Mouse (Mus musculus): ENCODE measurements around the gene Tent4b.
"Not testable (repeated sequence)": the region's sequence is repeated elsewhere in the genome, so short reads cannot be mapped to it uniquely, and the experiment has no call there.

Gene Tent4b

DNA sequence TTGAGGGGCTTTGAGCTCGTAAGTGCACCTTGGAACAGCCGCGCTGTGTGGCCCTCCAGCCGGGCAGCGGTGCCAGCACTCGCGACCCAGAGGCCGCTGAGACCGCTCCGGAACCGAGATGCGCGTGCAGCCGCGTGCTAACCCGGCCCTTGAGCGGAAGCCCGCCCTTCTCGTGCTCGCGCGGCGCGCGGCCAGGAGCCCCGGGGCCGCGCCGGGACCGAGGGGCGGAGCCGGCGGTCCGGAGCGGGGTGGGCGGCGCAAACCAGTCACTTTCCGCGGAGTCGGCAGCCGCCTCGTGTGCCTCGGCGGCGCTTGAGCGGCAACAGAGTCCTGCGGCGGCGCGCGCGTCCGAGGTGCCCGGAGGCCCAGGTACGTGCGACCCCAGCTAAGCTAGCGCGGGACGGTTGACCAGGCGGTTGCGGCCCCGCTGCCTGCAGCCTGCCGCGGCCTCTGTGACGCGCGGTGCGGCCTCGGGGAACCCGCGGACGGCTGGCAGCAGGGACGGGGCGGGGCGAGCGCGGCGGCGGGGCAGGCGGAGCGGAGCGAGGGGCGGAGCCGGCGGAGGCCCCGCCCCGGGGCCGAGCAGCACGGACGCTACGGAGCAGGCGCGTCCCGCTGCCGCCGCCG lies at the start of gene Tent4b:
Gene Tent4b, plus strand, starts transcription at position 269 of the 627 bp plus-strand sequence.
- in situ Hi-C loops (cut with MseI, MboI): no loop called here

- in situ Hi-C loops (cut with MseI, MboI): no loop called here
Measured at GRCm38 (mm10) chr8:88150910-88151371, 48.1 kb upstream of the Tent4b start.

- in situ Hi-C loops (cut with MseI, MboI): no loop called here
Measured at GRCm38 (mm10) chr8:88160237-88160995, 38.6 kb upstream of the Tent4b start.

- in situ Hi-C loops (cut with MseI, MboI): no loop called here
Measured at GRCm38 (mm10) chr8:88161439-88161838, 37.6 kb upstream of the Tent4b start.

DNA sequence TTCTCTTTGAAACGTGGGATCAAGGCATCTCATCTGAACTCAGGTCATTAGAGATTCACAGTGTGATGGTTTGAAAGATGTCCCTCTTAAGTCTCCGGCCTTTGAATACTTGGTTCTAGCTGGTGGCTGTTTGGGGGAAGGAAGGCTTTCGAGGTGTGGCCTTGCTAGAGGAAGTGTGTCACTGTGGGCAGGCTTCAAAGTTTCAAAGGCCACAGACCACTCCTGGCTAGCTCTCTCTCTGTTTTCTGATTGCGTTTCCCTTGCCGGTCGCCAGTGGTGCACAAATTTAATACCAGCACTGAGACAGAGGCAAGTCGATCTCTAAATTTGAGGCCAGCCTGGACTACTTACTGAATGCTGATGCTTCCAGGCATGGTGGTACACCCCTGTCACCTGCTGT lies 23.7 kb upstream of the Tent4b start:
- in situ Hi-C loops (cut with MseI, MboI): no loop called here

GRCm38 (mm10) chr8:88177291-88177690 lies 21.7 kb upstream of the Tent4b start:
- in situ Hi-C loops (cut with MseI, MboI): no loop called here

DNA sequence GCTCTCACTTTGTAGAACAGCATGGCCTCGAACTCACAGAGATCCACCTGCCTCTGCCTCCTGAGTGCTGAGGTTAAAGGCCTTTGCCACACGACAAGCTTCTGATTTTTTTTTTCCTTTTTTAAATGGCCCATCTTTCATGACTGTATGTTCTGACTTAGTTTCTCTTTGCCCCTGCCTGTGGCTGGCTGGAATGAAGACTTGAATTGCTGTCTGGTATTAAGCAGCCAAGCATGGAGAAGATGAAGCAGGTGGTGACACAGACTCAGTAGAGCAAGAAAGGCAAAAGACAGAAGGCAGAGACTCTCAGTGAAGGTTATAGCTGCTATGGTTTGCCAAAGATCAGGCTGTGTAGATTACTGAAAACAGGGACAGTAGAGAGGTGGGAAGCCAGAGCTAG lies 15.9 kb upstream of the Tent4b start:
- in situ Hi-C loops (cut with MseI, MboI): no loop called here

- in situ Hi-C loops (cut with MseI, MboI): no loop called here
Measured at GRCm38 (mm10) chr8:88184914-88185313, 14.1 kb upstream of the Tent4b start.

DNA sequence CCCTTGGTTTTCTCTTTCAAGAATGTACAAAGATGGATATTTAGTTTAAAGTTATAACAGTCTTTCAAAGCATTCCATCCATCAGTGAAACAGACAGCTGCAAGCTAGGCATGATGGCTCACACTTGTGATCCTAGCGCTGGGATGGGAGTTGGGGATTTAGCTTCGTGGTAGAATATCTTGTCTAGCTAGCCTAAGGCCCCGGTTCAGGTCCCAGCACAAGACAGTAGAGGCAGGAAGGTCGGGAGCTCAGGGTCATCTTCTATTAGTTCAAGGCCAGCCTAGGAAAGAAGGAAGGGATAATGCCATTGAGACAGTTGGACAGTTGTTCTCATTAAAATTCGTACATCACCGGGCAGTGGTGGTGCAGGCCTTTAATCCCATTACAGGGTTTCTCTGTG lies 13.3 kb upstream of the Tent4b start:
- in situ Hi-C loops (cut with MseI, MboI): no loop called here

- in situ Hi-C loops (cut with MseI, MboI): no loop called here
Measured at GRCm38 (mm10) chr8:88197328-88197727, 1.7 kb upstream of the Tent4b start.

DNA sequence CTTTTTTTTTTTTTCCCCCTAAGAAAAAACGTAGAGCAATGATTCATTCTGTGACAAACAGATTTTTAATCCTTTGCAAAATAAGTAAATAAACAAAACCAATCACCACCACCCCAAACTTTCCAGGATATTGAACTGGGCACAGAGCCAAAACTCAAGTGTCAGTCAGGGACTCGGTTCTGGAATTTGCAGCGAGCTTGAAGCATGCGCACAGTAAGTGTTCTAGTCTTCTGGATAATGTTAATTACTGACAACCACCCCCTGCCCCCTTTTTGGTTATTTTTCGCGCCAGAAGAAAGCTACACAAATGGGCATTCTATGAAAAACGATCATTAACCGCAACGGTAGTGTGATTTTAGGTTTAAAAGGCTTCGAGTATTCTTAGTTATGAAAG lies 465 bp upstream of the Tent4b start:
- in situ Hi-C loops (cut with MseI, MboI): no loop called here

- in situ Hi-C loops (cut with MseI, MboI): no loop called here
Measured at GRCm38 (mm10) chr8:88199700-88200601, 938 bp downstream of the Tent4b start.

DNA sequence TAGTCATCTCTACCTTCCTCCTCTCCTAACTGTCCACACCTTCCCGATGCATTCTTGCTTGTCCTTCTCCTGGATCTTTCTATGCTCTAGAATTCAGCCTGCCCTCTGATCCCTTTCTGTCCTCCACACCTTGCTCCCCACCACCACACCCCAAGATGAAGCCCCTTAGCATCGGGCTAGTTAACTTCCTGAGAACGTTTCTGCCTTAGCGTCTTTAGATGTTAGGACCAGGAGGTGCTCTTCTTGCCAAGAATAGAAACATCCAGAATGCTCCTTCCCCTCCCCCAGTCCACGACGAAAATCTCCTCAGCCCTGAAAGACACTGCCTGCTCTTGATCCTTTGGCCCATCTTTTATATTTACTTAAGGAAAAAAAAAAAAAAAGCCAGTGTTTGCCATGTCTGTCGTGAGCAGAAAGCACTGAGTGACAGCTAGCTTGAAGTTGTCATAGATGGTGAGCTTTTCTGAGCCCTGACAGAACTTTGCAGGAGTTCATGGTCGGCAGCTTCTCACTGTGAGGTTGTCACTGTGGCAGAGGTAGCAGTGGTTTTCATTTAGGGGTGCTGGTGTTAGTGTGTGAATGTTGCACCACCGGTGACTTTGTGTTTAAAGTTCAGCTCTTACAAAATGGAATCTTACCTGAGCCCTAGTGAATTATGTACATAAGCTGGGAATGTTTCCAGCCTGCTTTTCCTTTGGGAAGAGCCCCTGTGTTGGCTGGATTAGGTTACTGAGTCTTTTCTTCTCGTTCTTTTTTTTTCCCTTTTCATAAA lies 1.9 kb downstream of the Tent4b start:
- in situ Hi-C loops (cut with MseI, MboI): no loop called here

GRCm38 (mm10) chr8:88201641-88202040 lies 2.6 kb downstream of the Tent4b start:
- in situ Hi-C loops (cut with MseI, MboI): no loop called here

DNA sequence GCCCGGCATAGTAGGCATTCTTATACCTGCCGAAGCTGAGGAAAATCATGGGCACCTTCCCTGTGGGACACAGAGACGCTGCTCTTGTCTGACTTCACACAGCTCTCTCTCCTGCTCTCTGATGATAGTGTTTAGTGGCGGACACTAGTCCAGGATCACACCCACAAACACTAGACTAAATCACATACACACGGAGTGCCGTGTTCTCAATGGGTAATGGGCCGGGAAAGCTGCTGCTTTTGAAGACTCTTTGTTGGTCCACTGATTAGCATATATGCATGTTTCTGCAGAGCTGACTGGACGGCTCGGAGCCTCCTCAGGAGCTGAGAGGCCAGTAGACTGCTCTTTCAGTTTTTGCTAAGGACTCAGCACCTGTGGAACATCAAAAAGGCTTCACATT lies 7.0 kb downstream of the Tent4b start:
- in situ Hi-C loops (cut with MseI, MboI): no loop called here

DNA sequence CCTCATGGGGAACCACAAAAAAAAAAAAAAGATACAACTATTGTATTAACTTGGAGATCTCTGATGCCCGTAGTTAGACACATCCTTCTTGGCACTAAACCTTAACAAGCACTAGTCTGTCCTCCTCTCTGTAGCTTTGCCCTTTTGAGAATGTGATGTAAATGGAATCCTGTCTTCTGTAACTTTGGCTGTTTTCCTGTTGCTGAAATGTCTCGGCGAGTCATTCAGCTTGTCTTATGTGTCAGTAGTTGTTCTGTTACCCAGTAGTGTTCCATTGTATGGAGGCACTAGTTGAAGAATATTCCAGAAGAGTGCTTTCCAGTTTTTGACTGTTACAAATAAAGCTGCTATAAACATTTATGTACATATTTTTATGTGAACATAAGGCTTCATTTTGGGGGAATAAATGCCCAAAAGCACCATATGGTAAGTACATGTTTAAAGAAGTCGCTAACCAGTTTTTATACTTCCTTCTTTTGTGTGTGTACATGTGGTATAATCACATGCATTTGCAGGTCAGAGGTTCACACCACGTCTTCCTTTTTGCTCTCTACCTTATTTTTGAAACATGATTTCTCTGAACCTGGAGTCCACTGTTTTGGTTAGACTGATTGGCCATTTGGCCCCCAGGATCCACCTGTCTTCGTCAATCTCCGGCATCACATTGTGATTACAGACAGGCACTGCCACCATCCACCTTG lies 8.3 kb downstream of the Tent4b start:
- in situ Hi-C loops (cut with MseI, MboI): no loop called here

GRCm38 (mm10) chr8:88209930-88210827 lies 11.2 kb downstream of the Tent4b start:
- in situ Hi-C loops (cut with MseI, MboI): not testable (repeated sequence)

GRCm38 (mm10) chr8:88221353-88221752 lies 22.3 kb downstream of the Tent4b start:
- in situ Hi-C loops (cut with MseI, MboI): no loop called here

- in situ Hi-C loops (cut with MseI, MboI): no loop called here
Measured at GRCm38 (mm10) chr8:88225358-88225757, 26.3 kb downstream of the Tent4b start.

DNA sequence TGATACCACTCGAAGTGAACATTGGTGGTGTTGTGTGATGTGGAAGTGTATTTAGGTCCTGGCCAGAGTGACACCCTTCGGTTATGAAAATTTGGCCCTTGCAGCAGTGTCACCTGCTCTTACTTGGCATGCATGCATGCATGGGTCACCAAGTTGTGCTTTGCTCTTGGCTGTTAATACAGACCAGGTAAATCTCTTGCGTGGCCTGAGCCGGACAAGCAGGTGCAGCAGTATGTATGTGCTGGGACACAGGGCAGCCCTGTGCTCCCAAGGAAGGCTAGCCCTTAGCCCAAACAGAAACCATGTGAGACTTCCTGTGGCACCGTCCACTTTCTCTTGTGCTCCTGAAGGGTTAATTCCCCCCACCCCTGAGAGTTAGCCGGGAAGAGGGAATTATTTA lies 28.8 kb downstream of the Tent4b start:
- in situ Hi-C loops (cut with MseI, MboI): no loop called here

Measured in mouse trophoblast stem cell (cell line).